Mouse (Mus musculus) forebrain, embryonic 13.5 days (tissue): ENCODE data around the gene Csrp1. TPM values are rescaled to one million over a fixed set of nuclear protein-coding genes. Genes with fewer than 3 reads are reported as not detected.

ENCODE experiments used
- ATAC-seq: fragments of 200-750 bp; cut with Nextera tagmentation; 2 replicates; pipeline ENCODE4 v1.8.0; 2017
- H3K27ac ChIP-seq: fragments of 300-500 bp; sonication (generic); 2 replicates; pipeline ENCODE4 v1.5.1; 2015; ENCODE audit warnings: inconsistent platforms, mild to moderate bottlenecking, moderate library complexity
- H3K27me3 ChIP-seq: fragments of 300-500 bp; sonication (generic); 2 replicates; pipeline ENCODE4 v1.6.1; 2015; ENCODE audit warnings: mild to moderate bottlenecking, inconsistent platforms
- H3K36me3 ChIP-seq: fragments of 300-500 bp; sonication (generic); 2 replicates; pipeline ENCODE4 v1.6.1; 2015; ENCODE audit warnings: mild to moderate bottlenecking, inconsistent platforms; ENCODE audit not compliant: poor library complexity, severe bottlenecking
- H3K4me1 ChIP-seq: fragments of 300-500 bp; sonication (generic); 2 replicates; pipeline ENCODE4 v1.6.1; 2015; ENCODE audit warnings: inconsistent platforms
- H3K4me2 ChIP-seq: fragments of 300-500 bp; sonication (generic); 2 replicates; pipeline ENCODE4 v1.6.1; 2015; ENCODE audit warnings: inconsistent platforms, mild to moderate bottlenecking, moderate library complexity
- H3K4me3 ChIP-seq: fragments of 300-500 bp; sonication (generic); 2 replicates; pipeline ENCODE4 v1.5.1; 2015; ENCODE audit warnings: mild to moderate bottlenecking, inconsistent platforms
- H3K9ac ChIP-seq: fragments of 300-500 bp; sonication (generic); 2 replicates; pipeline ENCODE4 v1.6.1; 2015; ENCODE audit warnings: mild to moderate bottlenecking, inconsistent platforms
- H3K9me3 ChIP-seq: fragments of 300-500 bp; sonication (generic); replicated peaks from 2 replicates; pipeline ENCODE4 v1.6.1; 2016; ENCODE audit warnings: inconsistent platforms
- WGBS: fragments of 180-500 bp; shearing (Covaris S2); methylation state at CpG from one replicate; pipeline ENCODE4 v1.1.7; 2015; 5-methylcytosine and 5-hydroxymethylcytosine counted together
- polyA plus RNA-seq: library from polyadenylated mRNA; unstranded; fragments of >200 nt; fragmentation: Nextera tagmentation; extraction: Ambion mirVana; gene quantifications from 2 replicates; pipeline ENCODE4 v1.2.1, GENCODE M21; 2015

Gene Csrp1
- polyA plus RNA-seq, 1 experiment from 2014 or later = 21.7 TPM

DNA sequence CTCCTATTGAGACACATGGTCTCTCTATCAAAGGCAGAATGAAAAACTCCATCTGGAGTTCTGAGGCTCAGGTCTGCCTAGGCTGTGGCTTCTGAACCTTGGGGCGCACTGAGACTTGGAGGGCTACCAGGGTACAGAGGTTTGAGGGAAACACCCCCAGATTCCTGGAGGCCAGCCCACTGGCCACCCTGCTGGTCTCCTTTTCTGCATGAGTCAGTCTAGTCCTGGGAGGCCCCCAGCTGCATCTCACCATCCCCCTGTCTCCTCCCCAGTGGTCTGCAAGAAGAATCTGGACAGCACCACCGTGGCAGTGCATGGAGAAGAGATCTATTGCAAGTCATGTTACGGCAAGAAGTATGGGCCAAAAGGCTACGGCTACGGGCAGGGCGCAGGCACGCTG is 25.1 kb downstream of the Csrp1 start:
- WGBS = 89% methylated on average over 7 of the region's 7 CpGs

DNA sequence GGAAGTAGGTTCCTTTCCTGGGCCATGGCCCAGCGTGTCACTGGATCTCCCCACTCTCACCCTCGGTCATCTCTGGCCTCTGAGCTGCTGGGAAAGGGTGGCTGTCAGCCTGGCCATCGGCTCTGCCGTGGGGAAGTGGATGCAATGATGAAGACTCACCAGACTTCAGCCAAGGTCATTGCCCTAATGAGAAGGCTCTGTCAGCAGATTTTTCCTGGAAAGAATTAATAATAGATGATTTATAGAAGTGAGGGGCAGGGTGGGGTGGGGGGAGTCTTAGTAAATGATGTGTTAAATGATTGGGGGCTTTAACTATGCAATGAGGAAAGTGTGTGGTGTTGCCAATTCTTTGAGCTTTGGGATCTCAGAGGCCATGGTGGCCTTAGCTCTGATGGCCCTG is 26.4 kb downstream of the Csrp1 start:
- Histone ChIP-seq H3K4me1 (peaks cover 2% of the 10 kb centered on the region), H3K9me3 (no peaks in the 10 kb centered on the region), H3K27ac (no peak overlapping the region), H3K9ac (no peak overlapping the region), H3K27me3 (no peaks in the 10 kb centered on the region), H3K4me3 (no peak overlapping the region), H3K4me2 (no peak overlapping the region), H3K36me3 (peaks cover 4% of the 10 kb centered on the region; the same call in 1 of the 2 replicates)
- WGBS = 89% methylated on average over 4 of the region's 4 CpGs
- no peak for ATAC-seq

More for the DNA sequence above, 25.1 kb downstream of the Csrp1 start:
- Histone ChIP-seq H3K9ac (no peak overlapping the region), H3K4me2 (no peak overlapping the region), H3K27ac (no peak overlapping the region), H3K4me3 (no peak overlapping the region), H3K27me3 (no peaks in the 10 kb centered on the region), H3K4me1 (peaks cover 8% of the 10 kb centered on the region), H3K9me3 (no peaks in the 10 kb centered on the region), H3K36me3 (peaks cover 4% of the 10 kb centered on the region; the same call in 1 of the 2 replicates)
- ATAC-seq = no peak

DNA sequence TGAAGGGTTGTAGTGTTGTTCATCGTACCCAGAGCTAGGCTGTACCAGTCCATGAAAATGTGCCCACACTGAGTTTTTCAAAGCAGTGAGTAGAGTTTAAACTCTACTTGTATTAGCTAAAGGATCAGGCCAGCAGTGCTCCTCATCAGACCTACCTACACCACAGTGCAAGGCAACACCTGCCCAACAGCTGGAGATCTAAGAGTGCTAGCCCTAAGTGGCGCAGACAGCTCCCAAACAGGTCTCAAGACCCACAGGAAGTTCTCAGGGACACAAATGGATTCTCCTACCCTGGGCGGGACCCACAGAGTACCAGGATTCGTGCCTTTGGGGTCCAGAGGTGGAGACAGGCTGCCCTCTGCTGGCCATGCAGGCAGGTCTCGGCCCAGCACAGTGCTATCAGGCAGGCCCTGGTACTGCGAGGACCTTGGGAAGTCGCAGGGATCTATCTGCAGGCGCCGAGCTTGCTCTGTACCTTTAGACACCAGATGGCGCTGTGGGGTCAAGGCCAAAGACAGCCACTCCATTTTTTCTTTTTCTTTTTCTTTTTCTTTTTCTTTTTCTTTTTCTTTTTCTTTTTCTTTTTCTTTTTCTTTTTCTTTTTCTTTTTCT is 33.0 kb downstream of the Csrp1 start:
- WGBS = 13% methylated on average over 10 of the region's 10 CpGs
- H3K9ac ChIP-seq = no peak overlapping the region
- H3K27ac ChIP-seq = no peak overlapping the region
- H3K4me3 ChIP-seq = no peak overlapping the region
- H3K4me2 ChIP-seq = no peak overlapping the region
- peaks cover 4% of the 10 kb centered on the region; the same call in 1 of the 2 replicates for H3K36me3 ChIP-seq
- ATAC-seq = peak; percentile 100
- no peaks in the 10 kb centered on the region for H3K27me3 ChIP-seq
- H3K9me3 ChIP-seq = no peaks in the 10 kb centered on the region
- H3K4me1 ChIP-seq = no peaks in the 10 kb centered on the region

DNA sequence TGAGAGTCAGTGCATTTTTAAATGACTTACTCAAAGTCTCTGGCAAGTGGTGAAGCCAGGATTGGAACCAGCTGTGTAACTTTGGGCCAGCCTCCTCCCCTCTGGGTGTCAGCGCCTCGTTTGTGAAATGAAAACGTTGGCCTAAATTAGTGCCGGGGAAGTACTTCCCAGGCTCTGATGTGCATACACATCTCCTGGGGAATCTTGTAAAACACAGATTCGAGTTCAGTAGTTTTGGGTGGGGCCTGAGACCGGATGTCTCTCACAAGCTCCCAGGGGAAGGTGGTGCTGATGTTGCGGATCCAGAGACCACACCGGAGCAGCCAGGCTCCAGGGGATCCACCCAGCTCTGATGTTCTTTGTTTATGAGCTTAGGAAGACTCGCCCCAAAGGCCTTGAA is 35.4 kb downstream of the Csrp1 start:
- 77% methylated on average over 9 of the region's 9 CpGs for WGBS
- Histone ChIP-seq H3K27me3 (no peaks in the 10 kb centered on the region), H3K9me3 (no peaks in the 10 kb centered on the region), H3K9ac (no peak overlapping the region), H3K4me3 (no peak overlapping the region), H3K4me2 (no peak overlapping the region), H3K27ac (no peak overlapping the region), H3K4me1 (no peaks in the 10 kb centered on the region), H3K36me3 (no peaks in the 10 kb centered on the region)
- ATAC-seq = no peak

DNA sequence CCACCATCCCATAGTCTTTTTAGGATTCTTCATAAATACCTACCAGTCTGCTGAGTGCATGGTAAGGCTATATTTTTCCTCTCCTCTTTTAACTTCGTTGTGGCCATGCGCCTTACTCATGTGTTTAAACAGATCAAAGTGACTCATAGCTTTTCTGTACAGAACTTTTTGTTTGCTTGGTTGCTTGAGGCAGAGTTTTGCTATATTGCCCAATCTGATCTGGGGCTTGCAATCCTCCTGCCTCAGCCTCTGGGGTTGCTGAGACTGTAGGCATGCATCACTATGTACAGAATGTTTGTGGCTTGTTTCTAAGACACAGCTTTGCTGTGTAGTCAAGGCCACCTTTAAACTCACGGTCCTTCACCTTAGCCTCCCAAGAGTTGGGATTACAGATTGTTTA is 36.1 kb downstream of the Csrp1 start:
- no peak overlapping the region for H3K4me3 ChIP-seq

DNA sequence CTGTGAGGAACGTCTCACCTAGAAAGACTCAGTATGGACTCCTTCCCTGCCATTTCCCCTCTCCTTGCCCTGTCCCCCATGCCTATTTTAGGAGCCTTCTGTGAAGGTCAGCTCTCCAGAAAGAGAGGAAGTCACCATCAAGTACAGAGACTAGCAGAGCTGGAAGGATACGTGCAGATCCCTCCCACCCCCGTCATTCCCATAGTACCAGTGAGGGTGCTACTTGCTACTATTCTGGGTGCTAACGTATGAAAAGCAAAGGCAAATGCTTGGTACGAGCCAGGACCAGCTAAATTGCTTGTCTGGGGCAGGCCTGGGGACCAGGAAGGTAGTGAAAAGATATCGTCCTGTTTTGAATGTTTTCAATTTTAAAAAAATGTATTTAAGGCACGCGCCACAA is 37.4 kb downstream of the Csrp1 start:
- no peaks in the 10 kb centered on the region for H3K4me1 ChIP-seq
- no peak overlapping the region for H3K4me2 ChIP-seq
- no peak overlapping the region for H3K27ac ChIP-seq
- no peak for ATAC-seq
- H3K9me3 ChIP-seq = no peaks in the 10 kb centered on the region
- no peaks in the 10 kb centered on the region for H3K27me3 ChIP-seq
- WGBS = 75% methylated on average over 8 of the region's 8 CpGs
- H3K36me3 ChIP-seq = no peaks in the 10 kb centered on the region
- H3K9ac ChIP-seq = no peak overlapping the region
- no peak overlapping the region for H3K4me3 ChIP-seq

More for the DNA sequence above, 36.1 kb downstream of the Csrp1 start:
- no peaks in the 10 kb centered on the region for H3K36me3 ChIP-seq
- H3K27me3 ChIP-seq = no peaks in the 10 kb centered on the region
- no peak overlapping the region for H3K9ac ChIP-seq
- ATAC-seq = no peak
- no peak overlapping the region for H3K27ac ChIP-seq
- no peak overlapping the region for H3K4me2 ChIP-seq
- no peaks in the 10 kb centered on the region for H3K9me3 ChIP-seq
- WGBS = 86% methylated on average over 3 of the region's 3 CpGs
- H3K4me1 ChIP-seq = no peaks in the 10 kb centered on the region

DNA sequence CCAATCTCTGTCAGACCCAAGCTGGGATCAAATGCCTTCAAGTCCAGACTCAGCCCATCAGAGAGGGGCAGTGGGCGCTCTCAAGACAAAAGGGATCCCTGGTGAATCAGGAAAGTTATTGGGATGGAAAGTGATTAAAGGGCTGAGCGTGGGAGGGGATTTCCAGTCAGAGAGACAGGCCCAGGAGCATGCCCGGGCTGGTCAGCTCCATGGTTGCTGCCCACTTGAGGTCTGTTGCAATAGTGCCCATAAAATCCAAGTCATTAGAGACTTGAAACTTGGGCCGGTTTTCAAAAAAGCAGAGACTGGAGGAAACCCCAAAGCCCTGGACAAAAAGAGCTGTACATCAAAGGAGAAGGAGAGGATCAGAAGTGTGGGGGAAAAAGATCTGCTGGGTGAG is 39.8 kb downstream of the Csrp1 start:
- H3K36me3 ChIP-seq = no peaks in the 10 kb centered on the region
- H3K4me3 ChIP-seq = no peak overlapping the region
- no peaks in the 10 kb centered on the region for H3K27me3 ChIP-seq
- H3K4me1 ChIP-seq = no peaks in the 10 kb centered on the region
- H3K27ac ChIP-seq = no peak overlapping the region
- WGBS = 28% methylated on average over 4 of the region's 4 CpGs
- no peak overlapping the region for H3K4me2 ChIP-seq
- no peak overlapping the region for H3K9ac ChIP-seq
- no peaks in the 10 kb centered on the region for H3K9me3 ChIP-seq
- ATAC-seq = no peak

DNA sequence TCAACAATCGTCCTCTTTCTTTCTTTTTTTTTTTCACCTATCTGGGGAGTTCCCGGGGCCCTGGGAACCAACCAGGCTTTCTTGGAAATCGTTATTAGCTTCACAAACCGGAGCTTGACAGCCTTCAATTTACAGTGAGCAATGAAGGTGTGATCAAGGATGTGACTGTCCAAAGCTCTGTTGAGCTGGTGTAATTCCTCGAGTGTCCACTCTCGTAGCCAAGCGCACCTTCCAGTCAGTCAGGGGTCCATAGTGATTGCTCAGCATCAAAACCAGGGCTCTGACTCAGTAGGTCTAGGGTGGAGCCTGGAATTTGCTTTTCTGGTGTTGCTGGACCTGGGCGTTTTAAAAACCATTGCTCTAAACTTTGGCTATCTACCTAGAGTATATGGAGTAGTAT is 40.4 kb downstream of the Csrp1 start:
- 72% methylated on average over 8 of the region's 8 CpGs for WGBS
- Histone ChIP-seq H3K4me2 (no peak overlapping the region), H3K27ac (no peak overlapping the region), H3K9me3 (no peaks in the 10 kb centered on the region), H3K36me3 (no peaks in the 10 kb centered on the region), H3K4me1 (no peaks in the 10 kb centered on the region), H3K27me3 (peaks cover 4% of the 10 kb centered on the region), H3K4me3 (no peak overlapping the region), H3K9ac (no peak overlapping the region)
- no peak for ATAC-seq

DNA sequence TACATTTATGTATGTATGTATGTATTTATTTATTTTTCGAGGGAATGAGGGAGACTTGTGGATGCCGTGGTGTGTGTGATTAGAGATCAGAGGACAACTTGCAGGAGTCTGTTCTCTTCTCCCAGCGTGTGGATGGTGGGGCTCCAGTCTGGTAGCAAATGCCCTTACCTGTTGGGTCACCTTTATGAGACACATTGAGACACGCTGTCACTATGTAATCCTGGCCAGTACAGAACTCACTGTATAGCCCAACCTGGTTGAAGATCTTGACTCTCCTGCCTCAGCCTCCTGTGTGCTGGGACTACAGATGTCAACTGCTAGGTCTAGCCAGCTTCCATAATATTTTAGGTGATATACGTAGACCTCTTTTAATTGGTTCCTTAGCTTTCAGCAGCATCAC is 41.9 kb downstream of the Csrp1 start:
- no peak overlapping the region for H3K27ac ChIP-seq
- no peak overlapping the region for H3K4me3 ChIP-seq
- no peaks in the 10 kb centered on the region for H3K36me3 ChIP-seq
- 89% methylated on average over 5 of the region's 5 CpGs for WGBS
- H3K9ac ChIP-seq = no peak overlapping the region
- no peak for ATAC-seq
- H3K4me2 ChIP-seq = no peak overlapping the region
- peaks cover 10% of the 10 kb centered on the region for H3K4me1 ChIP-seq
- H3K27me3 ChIP-seq = peaks cover 9% of the 10 kb centered on the region
- H3K9me3 ChIP-seq = no peaks in the 10 kb centered on the region

DNA sequence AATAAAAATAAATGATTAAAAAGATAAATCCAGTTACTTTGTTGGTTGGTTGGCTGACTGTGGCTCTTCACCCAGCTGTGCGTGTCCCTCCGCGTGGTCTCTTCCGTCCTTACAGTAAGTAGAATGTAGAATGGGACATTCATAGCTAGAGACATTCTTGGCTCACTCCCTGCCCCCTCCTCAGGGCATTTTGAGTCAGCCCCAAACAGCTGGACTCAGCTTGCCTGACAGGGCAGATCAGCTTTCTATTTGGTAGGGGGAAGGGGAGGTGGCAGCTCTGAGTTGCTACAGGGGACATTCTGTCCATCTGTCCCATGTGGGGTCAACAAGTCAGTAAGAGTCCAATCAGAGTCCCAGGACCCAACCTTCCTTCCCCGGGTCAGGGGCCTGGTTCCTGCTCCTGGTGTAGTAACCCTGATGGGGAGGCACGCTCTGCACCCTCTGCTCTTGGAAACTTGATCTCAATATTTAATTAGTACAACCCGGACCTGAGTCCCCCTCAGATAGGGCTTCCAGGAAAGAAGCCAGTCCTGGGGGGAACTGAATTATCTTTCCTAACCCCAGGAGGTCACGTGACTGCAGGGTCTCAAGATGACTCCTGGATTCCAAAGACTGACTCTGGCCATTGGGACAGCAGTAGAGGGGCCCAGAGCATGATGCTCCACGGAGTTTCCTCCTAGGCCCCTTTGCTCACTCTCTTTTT is 43.8 kb downstream of the Csrp1 start:
- Histone ChIP-seq H3K4me3 (no peak overlapping the region), H3K9ac (no peak overlapping the region), H3K27me3 (peaks cover 9% of the 10 kb centered on the region), H3K9me3 (no peaks in the 10 kb centered on the region), H3K36me3 (no peaks in the 10 kb centered on the region), H3K27ac (no peak overlapping the region), H3K4me1 (peaks cover 20% of the 10 kb centered on the region), H3K4me2 (no peak overlapping the region)
- 80% methylated on average over 9 of the region's 9 CpGs for WGBS
- ATAC-seq = no peak

DNA sequence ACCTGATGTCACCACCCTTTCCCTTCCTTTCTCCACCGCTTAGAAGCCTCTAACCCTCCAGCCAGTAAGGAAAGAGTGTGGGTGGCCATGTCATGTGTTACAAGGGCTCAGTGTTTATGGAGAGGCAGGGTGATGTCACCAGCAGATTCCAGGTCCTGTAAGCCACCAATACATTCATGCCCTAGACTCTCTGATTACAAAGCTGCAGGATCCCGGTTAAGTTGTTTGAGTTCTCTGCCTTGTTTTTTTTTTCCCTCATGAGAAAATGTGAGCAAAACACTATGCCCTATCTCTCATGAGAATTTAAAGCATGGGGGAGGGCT is 44.3 kb downstream of the Csrp1 start:
- H3K27ac ChIP-seq = no peak overlapping the region
- H3K9ac ChIP-seq = no peak overlapping the region
- H3K4me1 ChIP-seq = peaks cover 20% of the 10 kb centered on the region
- WGBS = 69% methylated on average over 2 of the region's 2 CpGs
- H3K4me3 ChIP-seq = no peak overlapping the region
- H3K4me2 ChIP-seq = no peak overlapping the region
- H3K36me3 ChIP-seq = no peaks in the 10 kb centered on the region
- no peaks in the 10 kb centered on the region for H3K9me3 ChIP-seq
- no peak for ATAC-seq
- peaks cover 9% of the 10 kb centered on the region for H3K27me3 ChIP-seq

DNA sequence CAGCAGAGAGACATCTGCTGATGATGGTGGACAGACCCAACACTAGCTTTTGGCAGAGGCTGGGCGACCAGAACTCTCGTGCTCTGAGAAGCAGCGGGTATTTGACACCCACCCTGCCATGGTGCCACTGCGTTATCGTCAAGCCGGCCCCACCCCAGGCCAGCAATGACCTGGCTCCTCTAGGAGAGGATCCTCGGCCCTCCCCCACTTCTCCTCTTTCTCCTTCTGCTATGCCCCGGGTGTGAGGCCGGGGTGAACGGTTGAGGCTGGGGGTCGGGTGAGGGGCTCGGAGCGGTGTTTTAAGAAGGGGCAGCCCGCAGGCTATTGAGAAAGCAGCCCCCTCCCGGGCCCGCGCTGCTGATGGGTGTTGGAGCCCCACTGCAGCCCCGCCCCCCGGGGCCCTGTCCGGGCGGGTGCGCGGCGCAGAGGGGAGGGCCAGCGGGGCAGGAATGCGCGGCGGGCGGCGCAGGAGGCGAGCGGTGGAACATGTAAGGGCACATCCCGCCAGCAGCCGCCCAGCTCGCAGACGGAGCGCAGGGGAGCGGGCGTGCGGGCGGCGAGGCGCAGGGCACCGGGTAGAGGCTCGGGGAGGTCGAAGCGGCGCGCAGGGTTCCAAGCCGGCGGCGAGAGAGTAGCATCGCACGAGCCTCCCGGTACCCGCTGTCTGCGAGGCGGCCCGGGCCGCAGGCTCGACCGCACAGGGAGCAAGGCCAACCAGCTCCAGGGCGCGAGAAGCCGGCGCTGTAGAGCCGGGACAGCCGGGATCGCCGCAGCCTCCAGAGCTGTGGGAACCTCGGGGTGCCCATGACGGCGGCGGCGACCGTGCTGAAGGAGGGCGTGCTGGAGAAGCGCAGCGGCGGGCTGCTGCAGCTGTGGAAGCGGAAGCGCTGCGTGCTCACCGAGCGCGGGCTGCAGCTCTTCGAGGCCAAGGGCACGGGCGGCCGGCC is 46.1 kb downstream of the Csrp1 start, which contains the start of gene Phlda3:
Gene Phlda3 (plus strand): TSS at position 475 of the 947 bp plus-strand sequence.
- peaks cover 9% of the 10 kb centered on the region for H3K27me3 ChIP-seq
- H3K36me3 ChIP-seq = no peaks in the 10 kb centered on the region
- H3K4me3 ChIP-seq = peak within 1 kb of the TSS; percentile 62
- no peaks in the 10 kb centered on the region for H3K9me3 ChIP-seq
- peaks cover 20% of the 10 kb centered on the region for H3K4me1 ChIP-seq
- WGBS = under 1% methylated on average over 90 of the region's 90 CpGs
- H3K4me2 ChIP-seq = peak within 1 kb of the TSS; percentile 96
- peak within 1 kb of the TSS; percentile 51 for H3K27ac ChIP-seq
- ATAC-seq = peak; percentile 88
- peak within 1 kb of the TSS; percentile 86 for H3K9ac ChIP-seq
